Mouse (Mus musculus) liver, postnatal 0 days (tissue): ENCODE data around the gene Akr1d1.

ENCODE experiments used
- CTCF ChIP-seq: sonication (generic); IDR thresholded peaks from 2 replicates; pipeline ENCODE4 v1.5.1; 2016; ENCODE audit warnings: antibody characterized with exemption, low read depth
- EP300 ChIP-seq: IDR thresholded peaks from 2 replicates; pipeline ENCODE4 v1.6.1; 2016; ENCODE audit warnings: antibody characterized with exemption, low read depth, mild to moderate bottlenecking

DNA sequence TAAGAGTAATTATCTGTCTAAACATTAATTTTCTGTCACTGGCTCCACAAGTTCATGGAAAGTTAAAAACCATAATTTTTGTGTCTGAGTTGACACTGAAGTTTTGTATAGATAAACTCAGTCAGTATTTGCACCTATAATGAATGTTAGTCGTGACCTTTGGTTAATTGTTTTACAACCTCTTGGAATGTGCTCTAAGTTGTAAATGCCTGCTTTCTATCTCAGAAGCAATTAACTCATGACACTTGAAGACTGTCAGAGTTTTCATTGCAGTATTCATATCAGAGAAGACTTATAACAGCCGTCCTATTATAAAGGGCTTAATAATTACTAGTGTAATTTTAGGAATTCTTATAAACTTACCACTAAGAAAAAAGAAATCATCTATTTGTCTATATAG is 43.0 kb downstream of the Akr1d1 start:
- TF ChIP-seq CTCF (no peak), EP300 (no peak)
